18 mouse cellular contexts compared by ENCODE assay signal in the genomic region with DNA sequence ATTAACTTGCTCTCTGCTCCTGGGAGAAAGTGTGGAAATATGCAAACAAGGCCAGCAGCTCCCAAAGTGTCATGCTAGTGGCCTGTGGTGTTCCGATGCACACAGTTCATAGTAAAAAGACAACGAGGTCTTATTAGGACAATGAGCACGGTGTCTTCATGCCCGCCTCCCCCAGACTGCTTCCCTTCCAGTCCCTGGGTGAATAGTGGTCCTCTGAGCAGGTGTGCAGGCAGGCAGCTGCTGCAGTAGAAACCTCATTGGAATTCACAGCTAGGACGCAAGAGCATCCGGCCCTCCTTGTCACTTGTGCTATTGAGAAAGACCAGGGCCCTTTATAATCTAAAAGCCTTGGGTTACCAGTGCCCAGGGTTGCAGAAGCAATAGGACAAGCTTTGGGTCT.
DNase-seq lines count a peak whose midpoint lies in the region; ATAC-seq lines count a peak whose summit lies in the region.
"Had no signal": no experiment of that assay in that cellular context is flagged by ENCODE, and none has a peak within 500 bp of the region (broad histone marks: within the 10 kb centered on the region; RNA-seq: fewer than 3 reads in every experiment).

No protein-coding gene starts in this region.

- H3K4me3 ChIP-seq in hindbrain, embryonic 12.5 days, result no peak overlapping the region
- no peak overlapping the region for H3K4me3 ChIP-seq in hindbrain, embryonic 11.5 days (ENCODE audit: low read depth, low read length)
- no peak overlapping the region for H3K4me3 ChIP-seq in hindbrain, embryonic 14.5 days (replicated peaks; ENCODE audit: low read length)
- H3K4me3 ChIP-seq: heart, adult 2 months; layer of hippocampus, adult 2 months had no signal

- peaks cover 22% of the 10 kb centered on the region for H3K36me3 ChIP-seq in hindbrain, embryonic 12.5 days
- H3K36me3 ChIP-seq in hindbrain, embryonic 11.5 days (ENCODE audit: control insufficient read depth, insufficient read depth, low read length), result peaks cover 3% of the 10 kb centered on the region; the same call in 1 of the 2 replicates
- H3K36me3 ChIP-seq in hindbrain, embryonic 14.5 days (replicated peaks; ENCODE audit: control insufficient read depth, insufficient read depth), result peaks cover 18% of the 10 kb centered on the region

- peak overlapping the region; percentile 49; the same call in 1 of the 2 replicates for H3K27ac ChIP-seq in hindbrain, embryonic 12.5 days
- no peak overlapping the region for H3K27ac ChIP-seq in hindbrain, embryonic 11.5 days (ENCODE audit: low read depth, low read length)
- H3K27ac ChIP-seq in hindbrain, embryonic 14.5 days, result peak overlapping the region; percentile 51
- H3K27ac ChIP-seq: heart, adult 2 months; layer of hippocampus, adult 2 months had no signal

- ATAC-seq in hindbrain, embryonic 12.5 days (ENCODE audit: low FRiP score), result no peak
- no peak for ATAC-seq in hindbrain, embryonic 11.5 days (ENCODE audit: low FRiP score)
- no peak for ATAC-seq in hindbrain, embryonic 14.5 days (ENCODE audit: low FRiP score)
- ATAC-seq: lung, postnatal 0 days had no signal

- intact Hi-C loops in left cerebral cortex, postnatal 10 days (cut with DNase I), result no loop called here

- no peak for DNase-seq in hindbrain, embryonic 11.5 days (ENCODE audit: low spot score)
- DNase-seq in right cerebral cortex, postnatal 10 days (ENCODE audit: low spot score in 2 of 2), result peak; percentile 52 to 66
- DNase-seq in right cerebral cortex, postnatal 14 days, result no peak
- DNase-seq in hindbrain, embryonic 14.5 days (ENCODE audit: low spot score), result no peak
- no peak for DNase-seq in kidney, adult 11 months
- DNase-seq in lung, postnatal 14 days, result no peak
- no peak for DNase-seq in left cerebral cortex, postnatal 10 days (ENCODE audit: extremely low spot score in 1 of 2, low spot score in 2 of 2)
- DNase-seq: adrenal gland, adult 2 months; cerebellum, adult 8-10 months; gastrocnemius, postnatal 14 days; heart, adult 2 months; kidney, adult 2 months; kidney, postnatal 14 days; liver; thymus, postnatal 14 days had no signal

- H3K27me3 ChIP-seq in hindbrain, embryonic 12.5 days, result no peaks in the 10 kb centered on the region
- H3K27me3 ChIP-seq in hindbrain, embryonic 11.5 days (ENCODE audit: control insufficient read depth, insufficient read depth, low read length), result no peaks in the 10 kb centered on the region
- H3K27me3 ChIP-seq in hindbrain, embryonic 14.5 days (ENCODE audit: control insufficient read depth, insufficient read depth, low read length), result no peaks in the 10 kb centered on the region

- peaks cover 42% of the 10 kb centered on the region for H3K4me1 ChIP-seq in hindbrain, embryonic 12.5 days
- peaks cover 2% of the 10 kb centered on the region; the same call in 1 of the 2 replicates for H3K4me1 ChIP-seq in hindbrain, embryonic 11.5 days (replicated peaks; ENCODE audit: control insufficient read depth, insufficient read depth, low read length)
- H3K4me1 ChIP-seq in hindbrain, embryonic 14.5 days (replicated peaks; ENCODE audit: control insufficient read depth, insufficient read depth, low read length), result peaks cover 32% of the 10 kb centered on the region

- no peak overlapping the region for H3K9ac ChIP-seq in hindbrain, embryonic 12.5 days
- no peak overlapping the region for H3K9ac ChIP-seq in hindbrain, embryonic 11.5 days (ENCODE audit: low read depth, low read length)
- H3K9ac ChIP-seq in hindbrain, embryonic 14.5 days, result no peak overlapping the region

- H3K9me3 ChIP-seq in hindbrain, embryonic 12.5 days (replicated peaks), result no peaks in the 10 kb centered on the region
- H3K9me3 ChIP-seq in hindbrain, embryonic 11.5 days (ENCODE audit: control insufficient read depth, low read length), result no peaks in the 10 kb centered on the region
- H3K9me3 ChIP-seq in hindbrain, embryonic 14.5 days (ENCODE audit: control insufficient read depth, low read length), result no peaks in the 10 kb centered on the region

- no peak overlapping the region for H3K4me2 ChIP-seq in hindbrain, embryonic 12.5 days (replicated peaks)
- no peak overlapping the region for H3K4me2 ChIP-seq in hindbrain, embryonic 11.5 days (replicated peaks; ENCODE audit: low read depth, low read length)
- no peak overlapping the region for H3K4me2 ChIP-seq in hindbrain, embryonic 14.5 days (replicated peaks)

- 41% methylated on average over 6 of the region's 6 CpGs for WGBS in hindbrain, embryonic 12.5 days
- WGBS in hindbrain, embryonic 11.5 days, result 72% methylated on average over 6 of the region's 6 CpGs
- WGBS in hindbrain, embryonic 14.5 days, result 47% methylated on average over 6 of the region's 6 CpGs

Comparison
In these comparisons a context has a peak if more than half of its experiments do, and no peak if none do; other contexts are left out.
1. DNase-seq: peak in right cerebral cortex, postnatal 10 days (2 of 2); none in hindbrain, embryonic 11.5 days (single experiment), right cerebral cortex, postnatal 14 days (single experiment), hindbrain, embryonic 14.5 days (single experiment), kidney, adult 11 months (single experiment), lung, postnatal 14 days (single experiment) and left cerebral cortex, postnatal 10 days (0 of 2).